Mouse (Mus musculus) embryonic fibroblast, embryonic 13.5 days (primary cell): ENCODE data around the gene Dlx6. TPM values are rescaled to one million over a fixed set of nuclear protein-coding genes. Genes with fewer than 3 reads are reported as not detected.

Source experiments
- H3K27ac ChIP-seq: 2 replicates; pipeline ENCODE4 v1.5.1; 2012; ENCODE audit warnings: low read length, control low read depth, inconsistent platforms; ENCODE audit not compliant: insufficient read depth
- H3K4me1 ChIP-seq: 2 replicates; pipeline ENCODE4 v1.6.1; 2011; ENCODE audit warnings: low read length; ENCODE audit not compliant: control insufficient read depth, insufficient read depth
- H3K4me3 ChIP-seq: 2 replicates; pipeline ENCODE4 v1.5.1; 2011; ENCODE audit warnings: mild to moderate bottlenecking, control low read depth, low read length; ENCODE audit not compliant: insufficient read depth
- CTCF ChIP-seq: IDR thresholded peaks from 2 replicates; pipeline ENCODE4 v1.5.1; 2011; ENCODE audit warnings: mild to moderate bottlenecking, control low read depth, low read length, moderate library complexity, borderline replicate concordance; ENCODE audit not compliant: insufficient read depth
- POLR2A ChIP-seq: IDR thresholded peaks from 2 replicates; pipeline ENCODE4 v1.6.1; 2011; ENCODE audit warnings: low read depth, mild to moderate bottlenecking, control low read depth, low read length, moderate library complexity
- polyA plus RNA-seq: library from polyadenylated mRNA; stranded (reverse); fragments of >200 nt; gene quantifications from 2 replicates; pipeline ENCODE4 v1.2.4, GENCODE M21; 2011; ENCODE audit warnings: low read depth; ENCODE audit not compliant: missing spikeins, insufficient read length

The Dlx6 gene
- polyA plus RNA-seq, 1 experiment, result 1.0 TPM

DNA sequence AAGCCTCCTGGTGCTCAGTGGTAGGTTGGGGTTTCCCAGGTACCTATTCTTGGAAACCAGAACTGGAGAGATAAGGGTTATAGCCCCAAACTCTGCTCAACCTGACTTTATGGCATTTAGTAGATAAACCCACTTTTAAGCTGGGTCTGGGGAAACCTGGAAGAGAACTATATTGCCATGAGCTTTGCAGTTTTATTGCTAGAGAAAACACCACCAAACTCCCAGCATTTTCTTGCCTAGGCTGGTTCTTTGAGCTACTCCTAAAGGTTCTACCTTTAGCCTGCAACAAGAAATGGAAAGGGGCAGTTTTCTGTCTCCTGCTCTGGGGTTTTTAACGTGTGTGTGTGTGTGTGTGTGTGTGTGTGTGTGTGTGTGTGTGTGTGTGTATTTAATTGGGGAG is 4.6 kb upstream of the Dlx6 start:
- Histone ChIP-seq H3K4me1 (0 out of 2 replicates have a peak, but pooled peaks cover 3% of the 10 kb centered on the region), H3K4me3 (no peak overlapping the region), H3K27ac (no peak overlapping the region)
- TF ChIP-seq CTCF, result no peak
- TF ChIP-seq POLR2A, result no peak

DNA sequence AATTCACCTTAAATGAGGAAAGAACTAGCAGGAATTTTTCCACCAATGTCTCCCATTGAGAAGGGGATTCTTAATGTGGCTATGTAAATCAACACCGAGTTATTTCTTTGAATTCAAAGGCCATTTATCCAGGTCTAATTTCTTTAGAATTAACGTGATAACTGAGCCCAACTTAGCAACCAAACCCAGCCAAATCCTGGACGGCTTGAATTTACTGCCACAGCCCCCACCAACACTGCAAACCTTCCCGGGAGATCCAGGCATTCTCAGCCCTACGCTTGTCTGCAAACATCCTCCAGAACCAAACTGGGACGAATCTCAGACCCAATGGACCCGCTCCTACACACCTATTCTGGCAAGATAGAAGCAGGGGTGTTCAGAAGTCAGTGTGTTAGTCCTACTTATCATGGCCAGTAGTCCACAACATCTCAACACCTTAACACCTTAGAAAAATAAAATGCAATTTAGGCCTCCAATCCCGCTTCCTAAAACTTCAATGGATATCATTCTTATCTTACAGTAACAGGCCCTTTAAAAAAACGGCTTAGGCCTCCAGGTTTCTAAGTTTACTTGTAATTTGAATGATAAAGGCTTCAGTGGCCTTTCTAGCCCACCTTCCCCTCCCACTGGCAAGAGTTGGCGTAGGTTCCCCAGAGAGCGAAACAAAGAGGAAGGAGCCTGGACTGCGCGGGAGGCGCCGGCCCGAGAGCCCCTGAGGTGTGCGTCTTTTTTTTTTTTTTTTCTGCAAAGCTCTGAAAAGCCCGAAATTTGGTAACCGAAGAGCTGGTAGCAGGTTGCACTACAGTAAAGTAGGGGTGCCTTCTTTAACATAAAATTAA is 3.8 kb upstream of the Dlx6 start:
- H3K27ac ChIP-seq, result no peak overlapping the region
- no peak for TF ChIP-seq CTCF
- TF ChIP-seq POLR2A, result no peak
- H3K4me1 ChIP-seq, result 0 out of 2 replicates have a peak, but pooled peaks cover 3% of the 10 kb centered on the region
- no peak overlapping the region for H3K4me3 ChIP-seq

DNA sequence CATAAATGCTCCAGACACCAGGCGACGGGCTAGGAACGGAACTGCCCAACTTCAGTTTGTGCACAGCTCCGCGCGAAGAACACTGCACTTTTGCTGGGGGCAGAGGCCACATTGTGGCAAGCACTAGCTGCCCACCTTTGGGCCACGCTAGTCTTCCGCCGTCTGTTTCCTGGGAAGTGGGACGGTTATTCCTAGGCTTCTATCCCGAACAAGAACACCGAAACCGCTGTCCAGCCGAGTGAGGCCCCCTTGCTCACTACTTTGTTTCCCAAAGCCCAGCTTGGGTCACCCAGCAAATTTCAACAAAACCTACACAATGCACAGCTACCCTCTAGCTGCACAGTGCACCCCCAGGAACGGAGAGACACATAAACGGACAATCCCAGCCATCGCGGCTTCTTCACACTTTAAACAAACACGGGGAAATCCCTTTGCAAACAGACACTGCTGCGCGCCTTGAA is 3.2 kb upstream of the Dlx6 start:
- no peak overlapping the region for H3K27ac ChIP-seq
- TF ChIP-seq CTCF (no peak), POLR2A (no peak)
- H3K4me3 ChIP-seq, result no peak overlapping the region
- 0 out of 2 replicates have a peak, but pooled peaks cover 3% of the 10 kb centered on the region for H3K4me1 ChIP-seq

- TF ChIP-seq CTCF (no peak), POLR2A (no peak)
- Histone ChIP-seq H3K4me1 (0 out of 2 replicates have a peak, but pooled peaks cover 3% of the 10 kb centered on the region), H3K4me3 (peak overlapping the region; percentile 0; the same call in 1 of the 2 replicates), H3K27ac (no peak overlapping the region)
Observed at GRCm38 (mm10) chr6:6860411-6861085, 2.6 kb upstream of the Dlx6 start.

- TF ChIP-seq POLR2A (no peak), CTCF (no peak)
- Histone ChIP-seq H3K4me3 (no peak overlapping the region), H3K27ac (no peak overlapping the region), H3K4me1 (0 out of 2 replicates have a peak, but pooled peaks cover 3% of the 10 kb centered on the region)
Observed at GRCm38 (mm10) chr6:6861086-6861797, 1.9 kb upstream of the Dlx6 start.

- Histone ChIP-seq H3K4me3 (peak overlapping the region; percentile 36; the same call in 1 of the 2 replicates), H3K27ac (no peak overlapping the region), H3K4me1 (0 out of 2 replicates have a peak, but pooled peaks cover 3% of the 10 kb centered on the region)
- TF ChIP-seq POLR2A, result no peak
- no peak for TF ChIP-seq CTCF
Observed at GRCm38 (mm10) chr6:6861798-6862428, 1.2 kb upstream of the Dlx6 start.

GRCm38 (mm10) chr6:6862611-6863010 is 523 bp upstream of the Dlx6 start:
- H3K27ac ChIP-seq, result no peak overlapping the region
- TF ChIP-seq CTCF (no peak), POLR2A (no peak)
- 0 out of 2 replicates have a peak, but pooled peaks cover 3% of the 10 kb centered on the region for H3K4me1 ChIP-seq
- H3K4me3 ChIP-seq, result peak overlapping the region; percentile 36

DNA sequence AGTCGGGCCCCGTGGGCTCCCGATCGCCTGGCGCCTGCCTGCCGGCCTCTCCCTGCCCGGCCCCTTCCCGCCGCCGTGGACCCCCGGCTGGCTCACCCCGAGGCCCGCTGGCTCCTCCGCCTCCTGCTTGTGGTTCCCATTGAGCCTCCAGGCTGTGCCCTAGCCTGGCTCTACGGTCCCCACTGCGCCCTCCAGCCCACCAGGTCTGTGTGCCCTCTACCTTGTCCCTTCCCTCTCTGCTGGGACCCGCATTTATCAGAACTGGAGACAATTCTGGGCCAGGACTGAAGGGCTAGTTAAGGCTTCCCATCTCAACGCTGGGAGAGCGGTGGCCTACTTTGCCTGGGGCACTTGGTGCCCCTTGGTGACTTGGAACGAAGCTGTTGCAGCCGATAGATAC is 821 bp downstream of the Dlx6 start:
- Histone ChIP-seq H3K4me1 (0 out of 2 replicates have a peak, but pooled peaks cover 3% of the 10 kb centered on the region), H3K27ac (no peak overlapping the region), H3K4me3 (no peak overlapping the region)
- TF ChIP-seq CTCF (no peak), POLR2A (no peak)

- H3K27ac ChIP-seq, result no peak overlapping the region
- TF ChIP-seq POLR2A (no peak), CTCF (no peak)
- no peak overlapping the region for H3K4me3 ChIP-seq
- 0 out of 2 replicates have a peak, but pooled peaks cover 3% of the 10 kb centered on the region for H3K4me1 ChIP-seq
Observed at GRCm38 (mm10) chr6:6864441-6865440, 1.6 kb downstream of the Dlx6 start.
